7 mouse cellular contexts compared by ENCODE assay signal in genomic region chr6:88518404-88519263, GRCm38 (mm10). TPM values are rescaled to one million over a fixed set of nuclear protein-coding genes. Genes with fewer than 3 reads are reported as not detected.
DNase-seq lines count a peak whose midpoint lies in the region; ATAC-seq and TF ChIP-seq lines count a peak whose summit lies in the region.

TSS of gene Sec61a1 (minus strand) at chr6:88518905.

- ATAC-seq in intestine, postnatal 0 days = peak; percentile 97
- ATAC-seq in midbrain, embryonic 12.5 days (ENCODE audit: low FRiP score, low read depth) = peak; percentile 97

- H3K27me3 ChIP-seq in embryonic facial prominence, embryonic 10.5 days (replicated peaks; ENCODE audit: low read depth, poor library complexity, severe bottlenecking) = no peaks in the 10 kb centered on the region
- no peaks in the 10 kb centered on the region for H3K27me3 ChIP-seq in intestine, postnatal 0 days (replicated peaks; ENCODE audit: control insufficient read depth, insufficient read depth, low read length)
- H3K27me3 ChIP-seq in midbrain, embryonic 12.5 days = no peaks in the 10 kb centered on the region
- no peaks in the 10 kb centered on the region for H3K27me3 ChIP-seq in small intestine, adult 2 months (ENCODE audit: control insufficient read depth, insufficient read depth, low read length)

- peak within 1 kb of the TSS; percentile 90 for H3K4me3 ChIP-seq in embryonic facial prominence, embryonic 10.5 days
- H3K4me3 ChIP-seq in intestine, postnatal 0 days (ENCODE audit: low read depth, low read length) = peak within 1 kb of the TSS; percentile 91
- peak within 1 kb of the TSS; percentile 92 for H3K4me3 ChIP-seq in midbrain, embryonic 12.5 days
- H3K4me3 ChIP-seq in small intestine, adult 2 months (ENCODE audit: low read depth, low read length) = peak within 1 kb of the TSS; percentile 88

- H3K27ac ChIP-seq in embryonic facial prominence, embryonic 10.5 days (replicated peaks) = peak within 1 kb of the TSS; percentile 92
- H3K27ac ChIP-seq in intestine, postnatal 0 days (ENCODE audit: low read depth, low read length) = peak within 1 kb of the TSS; percentile 90
- peak within 1 kb of the TSS; percentile 89 for H3K27ac ChIP-seq in midbrain, embryonic 12.5 days (replicated peaks)
- peak within 1 kb of the TSS; percentile 76 for H3K27ac ChIP-seq in small intestine, adult 2 months (ENCODE audit: insufficient read depth, low read depth, low read length)

- peak within 1 kb of the TSS; percentile 80 for H3K4me2 ChIP-seq in intestine, postnatal 0 days (replicated peaks; ENCODE audit: low read depth)
- peak within 1 kb of the TSS; percentile 95 for H3K4me2 ChIP-seq in midbrain, embryonic 12.5 days (replicated peaks)

- peaks cover 22% of the 10 kb centered on the region for H3K4me1 ChIP-seq in embryonic facial prominence, embryonic 10.5 days
- H3K4me1 ChIP-seq in intestine, postnatal 0 days (replicated peaks; ENCODE audit: control insufficient read depth, insufficient read depth, low read length) = no peaks in the 10 kb centered on the region
- peaks cover 17% of the 10 kb centered on the region for H3K4me1 ChIP-seq in midbrain, embryonic 12.5 days
- H3K4me1 ChIP-seq in small intestine, adult 2 months (ENCODE audit: control insufficient read depth, insufficient read depth, insufficient read length, low read length) = peaks cover 3% of the 10 kb centered on the region

- DNase-seq in adrenal gland, postnatal 10 days = peak; percentile 98
- DNase-seq in embryonic facial prominence, embryonic 10.5 days (ENCODE audit: low spot score) = peak; percentile 97
- DNase-seq in gonadal fat pad, adult 2 months (ENCODE audit: low read depth) = peak; percentile 51
- peak; percentile 96 for DNase-seq in left cerebral cortex, postnatal 4 days

- peak; percentile 84 for TF ChIP-seq POLR2A in small intestine, adult 2 months (IDR thresholded peaks at IDR 0.05; ENCODE audit: low read depth, low read length)

- intact Hi-C loops in left cerebral cortex, postnatal 4 days (cut with DNase I) = no loop called here

- peaks cover 36% of the 10 kb centered on the region for H3K36me3 ChIP-seq in embryonic facial prominence, embryonic 10.5 days (replicated peaks)
- H3K36me3 ChIP-seq in intestine, postnatal 0 days (ENCODE audit: control insufficient read depth, insufficient read depth) = peaks cover 25% of the 10 kb centered on the region
- peaks cover 27% of the 10 kb centered on the region for H3K36me3 ChIP-seq in midbrain, embryonic 12.5 days
- peaks cover 24% of the 10 kb centered on the region for H3K36me3 ChIP-seq in small intestine, adult 2 months (ENCODE audit: control insufficient read depth, insufficient read depth, low read length)

- peak within 1 kb of the TSS; percentile 90 for H3K9ac ChIP-seq in intestine, postnatal 0 days (ENCODE audit: low read depth, low read length)
- peak within 1 kb of the TSS; percentile 90 for H3K9ac ChIP-seq in midbrain, embryonic 12.5 days (replicated peaks)

- TF ChIP-seq CTCF in intestine, postnatal 0 days (IDR thresholded peaks at IDR 0.05; ENCODE audit: low read depth) = no peak; the same call in none of the 2 replicates
- no peak for TF ChIP-seq CTCF in small intestine, adult 2 months (IDR thresholded peaks at IDR 0.05; ENCODE audit: extremely low read depth, insufficient read length, insufficient replicate concordance, low read depth, low read length)

- H3K9me3 ChIP-seq in embryonic facial prominence, embryonic 10.5 days = no peaks in the 10 kb centered on the region
- no peaks in the 10 kb centered on the region for H3K9me3 ChIP-seq in intestine, postnatal 0 days (ENCODE audit: control insufficient read depth)
- H3K9me3 ChIP-seq in midbrain, embryonic 12.5 days = no peaks in the 10 kb centered on the region

- under 1% methylated on average over 80 of the region's 80 CpGs for WGBS in embryonic facial prominence, embryonic 10.5 days
- WGBS in intestine, postnatal 0 days = under 1% methylated on average over 79 of the region's 80 CpGs
- under 1% methylated on average over 80 of the region's 80 CpGs for WGBS in midbrain, embryonic 12.5 days
- WGBS in small intestine, adult 2 months = under 1% methylated on average over 80 of the region's 80 CpGs

RNA-seq across cellular contexts. Expression of gene Sec61a1, which starts in this region (rescaled TPM):
- 100 to 1,000 TPM; 150 to 180 TPM for total RNA-seq in adrenal gland, postnatal 10 days (2021)
- polyA plus RNA-seq in embryonic facial prominence, embryonic 10.5 days (2016; fragmentation: Nextera tagmentation; extraction: Ambion mirVana) = 211 and 222 TPM in 2 replicates
- polyA plus RNA-seq in gonadal fat pad, adult 2 months (2012; rRNA removed) = 321 and 344 TPM in 2 replicates
- 126 and 129 TPM in 2 replicates for polyA plus RNA-seq in intestine, postnatal 0 days (2015; fragmentation: Nextera tagmentation; extraction: Ambion mirVana)
- 100 to 1,000 TPM; 130 to 133 TPM for total RNA-seq in left cerebral cortex, postnatal 4 days (2021)
- polyA plus RNA-seq in midbrain, embryonic 12.5 days (2016; fragmentation: Nextera tagmentation; extraction: Ambion mirVana) = 195 and 202 TPM in 2 replicates
- 194 and 310 TPM in 2 replicates for polyA plus RNA-seq in small intestine, adult 2 months (2012; rRNA removed)

Comparison
In these comparisons a context has a peak if more than half of its experiments do, and no peak if none do; other contexts are left out.
1. Peak in every context shown above with its lines: DNase-seq, ATAC-seq, H3K4me3 ChIP-seq and H3K27ac ChIP-seq.